In the genomic region with DNA sequence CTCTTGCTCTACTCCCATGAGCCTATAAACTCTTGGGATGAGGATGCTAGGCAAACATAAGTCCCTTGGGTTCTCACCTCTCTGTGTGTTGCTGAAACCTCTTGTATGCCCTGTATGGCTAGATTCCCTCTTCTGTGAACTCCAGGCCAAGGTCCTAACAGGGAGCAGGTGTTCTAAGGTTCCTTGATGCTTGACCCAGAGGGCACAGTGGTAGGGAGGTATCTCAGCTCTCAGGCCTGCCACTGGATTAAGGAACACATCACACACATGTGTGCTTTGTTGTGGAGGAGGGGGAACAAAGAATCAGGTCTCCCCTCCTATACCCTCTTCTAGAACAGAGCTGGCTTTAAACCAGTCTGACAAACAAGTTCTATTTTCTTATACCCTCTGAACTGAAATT, we compare ENCODE assay signal across 7 mouse cellular contexts. TPM values are rescaled to one million over a fixed set of nuclear protein-coding genes. Genes with fewer than 3 reads are reported as not detected.
DNase-seq lines count a peak whose midpoint lies in the region; ATAC-seq and TF ChIP-seq lines count a peak whose summit lies in the region.

Gene Dnal4 (minus strand): TSS at position 101 of the 400 bp plus-strand sequence.

- H3K27me3 ChIP-seq in spleen, adult 2 months (ENCODE audit: control insufficient read depth, insufficient read depth, low read length) = no peaks in the 10 kb centered on the region
- no peaks in the 10 kb centered on the region for H3K27me3 ChIP-seq in hindbrain, embryonic 15.5 days
- no peaks in the 10 kb centered on the region for H3K27me3 ChIP-seq in midbrain, embryonic 14.5 days (ENCODE audit: control insufficient read depth, insufficient read depth, low read length)

- H3K9me3 ChIP-seq in hindbrain, embryonic 15.5 days = no peaks in the 10 kb centered on the region
- H3K9me3 ChIP-seq in midbrain, embryonic 14.5 days (ENCODE audit: control insufficient read depth, low read length) = no peaks in the 10 kb centered on the region

- H3K4me3 ChIP-seq in spleen, adult 2 months (ENCODE audit: extremely low read depth, insufficient read depth, insufficient read length) = no peak within 1 kb of the TSS
- H3K4me3 ChIP-seq in embryonic fibroblast, embryonic 13.5 days (ENCODE audit: insufficient read depth, low read length) = no peak within 1 kb of the TSS
- H3K4me3 ChIP-seq in hindbrain, embryonic 15.5 days = no peak within 1 kb of the TSS
- no peak within 1 kb of the TSS for H3K4me3 ChIP-seq in midbrain, embryonic 14.5 days (replicated peaks; ENCODE audit: low read depth, low read length)

- no peak for TF ChIP-seq POLR2A in spleen, adult 2 months (IDR thresholded peaks at IDR 0.05; ENCODE audit: low read depth, low read length)
- TF ChIP-seq POLR2A in embryonic fibroblast, embryonic 13.5 days (IDR thresholded peaks at IDR 0.05; ENCODE audit: low read depth, low read length) = no peak

- no peak for TF ChIP-seq CTCF in spleen, adult 2 months (IDR thresholded peaks at IDR 0.05; ENCODE audit: extremely low read depth, insufficient read depth, insufficient read length, insufficient replicate concordance)
- no peak for TF ChIP-seq CTCF in embryonic fibroblast, embryonic 13.5 days (IDR thresholded peaks at IDR 0.05; ENCODE audit: borderline replicate concordance, insufficient read depth, low read length)

- no peak within 1 kb of the TSS for H3K9ac ChIP-seq in hindbrain, embryonic 15.5 days
- H3K9ac ChIP-seq in midbrain, embryonic 14.5 days (replicated peaks; ENCODE audit: low read length) = no peak within 1 kb of the TSS

- no peak within 1 kb of the TSS for H3K27ac ChIP-seq in spleen, adult 2 months (ENCODE audit: insufficient read depth, low read length)
- no peak within 1 kb of the TSS for H3K27ac ChIP-seq in embryonic fibroblast, embryonic 13.5 days (ENCODE audit: insufficient read depth, low read length)
- H3K27ac ChIP-seq in hindbrain, embryonic 15.5 days (replicated peaks) = no peak within 1 kb of the TSS
- no peak within 1 kb of the TSS for H3K27ac ChIP-seq in midbrain, embryonic 14.5 days (replicated peaks; ENCODE audit: low read depth, low read length)

- H3K36me3 ChIP-seq in spleen, adult 2 months (ENCODE audit: control insufficient read depth, insufficient read depth, low read length) = no peaks in the 10 kb centered on the region
- H3K36me3 ChIP-seq in hindbrain, embryonic 15.5 days = no peaks in the 10 kb centered on the region
- H3K36me3 ChIP-seq in midbrain, embryonic 14.5 days (ENCODE audit: control insufficient read depth, insufficient read depth, low read length) = no peaks in the 10 kb centered on the region

- H3K4me1 ChIP-seq in spleen, adult 2 months (ENCODE audit: control insufficient read depth, insufficient read depth, insufficient read length) = peaks cover 2% of the 10 kb centered on the region; the same call in 1 of the 2 replicates
- 0 out of 2 replicates have a peak, but pooled peaks cover 3% of the 10 kb centered on the region for H3K4me1 ChIP-seq in embryonic fibroblast, embryonic 13.5 days (ENCODE audit: control insufficient read depth, insufficient read depth, low read length)
- H3K4me1 ChIP-seq in hindbrain, embryonic 15.5 days (replicated peaks) = peaks cover 21% of the 10 kb centered on the region
- peaks cover 13% of the 10 kb centered on the region for H3K4me1 ChIP-seq in midbrain, embryonic 14.5 days (ENCODE audit: control insufficient read depth, insufficient read depth, low read length)

- no peak within 1 kb of the TSS for H3K4me2 ChIP-seq in hindbrain, embryonic 15.5 days
- H3K4me2 ChIP-seq in midbrain, embryonic 14.5 days (ENCODE audit: low read length) = no peak within 1 kb of the TSS

- ATAC-seq in hindbrain, embryonic 15.5 days (ENCODE audit: low FRiP score, low read depth) = no peak
- no peak for ATAC-seq in midbrain, embryonic 14.5 days (ENCODE audit: low FRiP score, low TSS enrichment)
- ATAC-seq in granulocyte monocyte progenitor cell, adult 5-6 weeks (replicated peaks; ENCODE audit: poor library complexity, severe bottlenecking) = no peak

- DNase-seq in spleen, adult 2 months (ENCODE audit: low read depth in 1 of 2, low spot score in 2 of 2) = no peak
- DNase-seq in spleen, adult 18-20 months = no peak
- no peak for DNase-seq in midbrain, embryonic 14.5 days
- DNase-seq in urinary bladder, postnatal 25 days (ENCODE audit: low spot score) = no peak

RNA-seq across cellular contexts. Expression of gene Dnal4, which starts in this region (rescaled TPM):
- polyA plus RNA-seq in spleen, adult 2 months (2012; rRNA removed) = 18.1 and 21.3 TPM in 2 replicates
- 20.9 and 25.2 TPM in 2 replicates for polyA plus RNA-seq in embryonic fibroblast, embryonic 13.5 days (2011; ENCODE audit: insufficient read length, low read depth, missing spikeins)
- 68.7 and 69.6 TPM in 2 replicates for polyA plus RNA-seq in hindbrain, embryonic 15.5 days (2015; fragmentation: Nextera tagmentation; extraction: Ambion mirVana)
- 77.8 and 83.8 TPM in 2 replicates for polyA plus RNA-seq in midbrain, embryonic 14.5 days (2014; fragmentation: Nextera tagmentation; extraction: Ambion mirVana)
- 9.5 and 27.7 TPM in 2 replicates for total RNA-seq in granulocyte monocyte progenitor cell, adult 5-6 weeks (2014; fragmentation: Nextera tagmentation)
- 11.6 and 13.5 TPM in 2 replicates for total RNA-seq in granulocyte monocyte progenitor cell, adult 5-6 weeks (2017)
